In genomic region chr12:69917870-69918269, GRCm38 (mm10) we compare ENCODE assay signal across 22 mouse cellular contexts. TPM values are rescaled to one million over a fixed set of nuclear protein-coding genes. Genes with fewer than 3 reads are reported as not detected.
DNase-seq lines count a peak whose midpoint lies in the region; ATAC-seq lines count a peak whose summit lies in the region.
"Had no signal": no experiment of that assay in that cellular context is flagged by ENCODE, and none has a peak within 500 bp of the region (broad histone marks: within the 10 kb centered on the region; RNA-seq: fewer than 3 reads in every experiment).

No protein-coding gene starts in this region.

- peak; percentile 19; the same call in 1 of the 2 replicates for ATAC-seq in erythroid progenitor cell, adult 5-6 weeks (replicated peaks; ENCODE audit: low FRiP score, poor library complexity, severe bottlenecking)
- ATAC-seq in megakaryocyte progenitor cell, adult 5-6 weeks (replicated peaks; ENCODE audit: poor library complexity), result peak; percentile 61
- ATAC-seq in megakaryocyte-erythroid progenitor cell, adult 5-6 weeks (replicated peaks; ENCODE audit: low FRiP score, low TSS enrichment, poor library complexity, severe bottlenecking), result peak; percentile 65
- no peak for ATAC-seq in hindbrain, embryonic 12.5 days (ENCODE audit: low FRiP score)
- no peak for ATAC-seq in kidney, embryonic 15.5 days (replicated peaks; ENCODE audit: low FRiP score)
- ATAC-seq: activated CD4-positive, CD25-positive, alpha-beta regulatory T cell, adult 4 months; CD4-positive, CD25-positive, alpha-beta regulatory T cell, adult 4 months; Patski had no signal

- no peaks in the 10 kb centered on the region for H3K9me3 ChIP-seq in hindbrain, embryonic 12.5 days (replicated peaks)
- H3K9me3 ChIP-seq in kidney, embryonic 15.5 days (replicated peaks), result no peaks in the 10 kb centered on the region
- H3K9me3 ChIP-seq: G1E had no signal

- no peak overlapping the region for H3K4me2 ChIP-seq in hindbrain, embryonic 12.5 days (replicated peaks)
- no peak overlapping the region for H3K4me2 ChIP-seq in kidney, embryonic 15.5 days

- H3K4me3 ChIP-seq in hindbrain, embryonic 12.5 days, result no peak overlapping the region
- no peak overlapping the region for H3K4me3 ChIP-seq in kidney, embryonic 15.5 days (replicated peaks)

- no peaks in the 10 kb centered on the region for H3K27me3 ChIP-seq in hindbrain, embryonic 12.5 days
- no peaks in the 10 kb centered on the region for H3K27me3 ChIP-seq in kidney, embryonic 15.5 days
- H3K27me3 ChIP-seq: CH12.LX, Patski had no signal

- H3K4me1 ChIP-seq in hindbrain, embryonic 12.5 days, result no peaks in the 10 kb centered on the region
- no peaks in the 10 kb centered on the region for H3K4me1 ChIP-seq in kidney, embryonic 15.5 days

- no peak overlapping the region for H3K27ac ChIP-seq in hindbrain, embryonic 12.5 days
- no peak overlapping the region for H3K27ac ChIP-seq in kidney, embryonic 15.5 days

- 88% methylated on average over 2 of the region's 2 CpGs for WGBS in hindbrain, embryonic 12.5 days
- 83% methylated on average over 2 of the region's 2 CpGs for WGBS in kidney, embryonic 15.5 days

- peak; percentile 23 for DNase-seq in heart, adult 11 months
- no peak for DNase-seq in heart, adult 18-20 months
- no peak for DNase-seq in thymus, postnatal 0 days (ENCODE audit: low spot score)
- DNase-seq: adrenal gland, adult 2 months; adrenal gland, adult 8-10 months; adrenal gland, postnatal 10 days; adrenal gland, postnatal 14 days; adrenal gland, postnatal 25 days; adrenal gland, postnatal 36 days; B cell, adult 2 months; cerebellum, adult 11 months; cerebellum, adult 11-12 months had no signal

- no peaks in the 10 kb centered on the region for H3K36me3 ChIP-seq in hindbrain, embryonic 12.5 days
- H3K36me3 ChIP-seq in kidney, embryonic 15.5 days, result no peaks in the 10 kb centered on the region
- H3K36me3 ChIP-seq: G1E had no signal

- H3K9ac ChIP-seq in hindbrain, embryonic 12.5 days, result no peak overlapping the region
- no peak overlapping the region for H3K9ac ChIP-seq in kidney, embryonic 15.5 days

RNA-seq across cellular contexts. Expression of gene Map4k5, which starts 24.9 kb away (rescaled TPM):
- total RNA-seq in heart, adult 18-20 months (2021), result 10 to 100 TPM; 19.3 to 21.4 TPM
- total RNA-seq in erythroid progenitor cell, adult 5-6 weeks (2015; ENCODE audit: low replicate concordance), result 202 and 224 TPM in 2 replicates
- total RNA-seq in erythroid progenitor cell, adult 5-6 weeks (2017; ENCODE audit: low replicate concordance), result 300 and 358 TPM in 2 replicates
- 14.9 and 17.7 TPM in 2 replicates for total RNA-seq in megakaryocyte progenitor cell, adult 5-6 weeks (2015)
- 16.8 and 18.0 TPM in 2 replicates for total RNA-seq in megakaryocyte progenitor cell, adult 5-6 weeks (2017)
- total RNA-seq in megakaryocyte-erythroid progenitor cell, adult 5-6 weeks (2014; fragmentation: Nextera tagmentation), result 24.2 and 33.9 TPM in 2 replicates
- 25.0 and 29.2 TPM in 2 replicates for total RNA-seq in megakaryocyte-erythroid progenitor cell, adult 5-6 weeks (2017)
- polyA plus RNA-seq in hindbrain, embryonic 12.5 days (2016; fragmentation: Nextera tagmentation; extraction: Ambion mirVana), result 42.9 and 44.7 TPM in 2 replicates
- 34.3 and 36.9 TPM in 2 replicates for polyA plus RNA-seq in kidney, embryonic 15.5 days (2015; fragmentation: Nextera tagmentation; extraction: Ambion mirVana)
- 11.9 and 15.3 TPM in 2 replicates for polyA plus RNA-seq in thymus, postnatal 0 days (2015; fragmentation: Nextera tagmentation; extraction: Ambion mirVana)

RNA-seq across cellular contexts. Expression of gene Atl1, which starts 25.5 kb away (rescaled TPM):
- total RNA-seq in heart, adult 18-20 months (2021), result 1 to 10 TPM; 3.4 to 5.5 TPM
- 6.1 and 12.6 TPM in 2 replicates for total RNA-seq in erythroid progenitor cell, adult 5-6 weeks (2015; ENCODE audit: low replicate concordance)
- total RNA-seq in erythroid progenitor cell, adult 5-6 weeks (2017; ENCODE audit: low replicate concordance), result 11.7 and 25.8 TPM in 2 replicates
- 0.79 and 1.4 TPM in 2 replicates for total RNA-seq in megakaryocyte progenitor cell, adult 5-6 weeks (2015)
- 1.4 and 2.6 TPM in 2 replicates for total RNA-seq in megakaryocyte progenitor cell, adult 5-6 weeks (2017)
- 2.8 and 3.4 TPM in 2 replicates for total RNA-seq in megakaryocyte-erythroid progenitor cell, adult 5-6 weeks (2014; fragmentation: Nextera tagmentation)
- 3.1 and 6.5 TPM in 2 replicates for total RNA-seq in megakaryocyte-erythroid progenitor cell, adult 5-6 weeks (2017)
- polyA plus RNA-seq in hindbrain, embryonic 12.5 days (2016; fragmentation: Nextera tagmentation; extraction: Ambion mirVana), result 71.5 and 77.7 TPM in 2 replicates
- 5.4 and 7.7 TPM in 2 replicates for polyA plus RNA-seq in kidney, embryonic 15.5 days (2015; fragmentation: Nextera tagmentation; extraction: Ambion mirVana)
- 1.8 and 1.9 TPM in 2 replicates for polyA plus RNA-seq in thymus, postnatal 0 days (2015; fragmentation: Nextera tagmentation; extraction: Ambion mirVana)

Comparison
In these comparisons a context has a peak if more than half of its experiments do, and no peak if none do; other contexts are left out.
1. ATAC-seq: peak in erythroid progenitor cell, adult 5-6 weeks (single experiment), megakaryocyte progenitor cell, adult 5-6 weeks (single experiment) and megakaryocyte-erythroid progenitor cell, adult 5-6 weeks (single experiment); none in hindbrain, embryonic 12.5 days (single experiment) and kidney, embryonic 15.5 days (single experiment).
2. RNA of gene Map4k5, which starts 24.9 kb away (total RNA-seq): 202 to 358 TPM in erythroid progenitor cell, adult 5-6 weeks; 24.2 to 33.9 TPM in megakaryocyte-erythroid progenitor cell, adult 5-6 weeks, 19.3 to 21.4 TPM in heart, adult 18-20 months and 14.9 to 18.0 TPM in megakaryocyte progenitor cell, adult 5-6 weeks; every median in the first group is over 4 times any median in the second.